Mouse (Mus musculus): ENCODE data around the gene Cutal.

GRCm38 (mm10) chr2:34913218-34914068 is 39.2 kb downstream of the Cutal start, which contains the start of gene Phf19:
- TF ChIP-seq USF1 (IDR thresholded peaks at IDR 0.05; ENCODE audit: low read depth, low read length) (no peak), MAFK (IDR thresholded peaks at IDR 0.05; ENCODE audit: insufficient replicate concordance, low read length) (0 out of 2 replicates have a peak, but pooled peaks have one; percentile 24), CTCF (conservative IDR thresholded peaks at IDR 0.05 in 1 of 2, IDR thresholded peaks at IDR 0.05 in 1 of 2; ENCODE audit: low read depth in 2 of 2, low read length in 2 of 2) (peak in 1 of 2 experiments; percentile 40; a peak in 2 of 4 replicates), POLR2A (IDR thresholded peaks at IDR 0.05; ENCODE audit: low read depth, low read length) (peak; percentile 66), HCFC1 (IDR thresholded peaks at IDR 0.05; ENCODE audit: low read depth, low read length) (peak; percentile 56; the same call in 1 of the 2 replicates), ETS1 (conservative IDR thresholded peaks at IDR 0.05; ENCODE audit: low read depth, low read length) (no peak)
